Mouse (Mus musculus) brown adipose tissue, adult 24 weeks (tissue): ENCODE measurements around the gene Kmt2e. TPM values are rescaled to one million over a fixed set of nuclear protein-coding genes. Genes with fewer than 3 reads are reported as not detected.

ENCODE experiments used
- H3K27ac ChIP-seq: fragments of 200-500 bp; replicated peaks from 2 replicates; pipeline ENCODE4 v1.5.1; 2012; ENCODE audit warnings: low read depth, mild to moderate bottlenecking, low read length
- H3K4me1 ChIP-seq: fragments of 200-500 bp; 2 replicates; pipeline ENCODE4 v1.6.1; 2012; ENCODE audit warnings: low read length, mixed read lengths; ENCODE audit not compliant: control insufficient read depth, insufficient read depth, insufficient read length
- H3K4me3 ChIP-seq: fragments of 200-500 bp; 2 replicates; pipeline ENCODE4 v1.5.1; 2012; ENCODE audit warnings: low read depth, mild to moderate bottlenecking, low read length, moderate library complexity; ENCODE audit not compliant: insufficient read depth
- polyA plus RNA-seq: library from polyadenylated mRNA; stranded (reverse); fragments of >200 nt; gene quantifications from 2 replicates; pipeline ENCODE4 v1.2.4, GENCODE M21; 2012; ENCODE audit not compliant: missing spikeins, insufficient read depth, insufficient read length

Gene Kmt2e
- polyA plus RNA-seq, 1 experiment = 35.5 TPM

GRCm38 (mm10) chr5:23496933-23497332, 62.7 kb downstream of the Kmt2e start:
- Histone ChIP-seq H3K27ac (no peak overlapping the region), H3K4me3 (no peak overlapping the region), H3K4me1 (no peaks in the 10 kb centered on the region)

- Histone ChIP-seq H3K4me1 (no peaks in the 10 kb centered on the region), H3K4me3 (no peak overlapping the region), H3K27ac (0 out of 2 replicates have a peak overlapping the region, but pooled peaks have one; percentile 1)
Observed at GRCm38 (mm10) chr5:23497920-23498319, 63.7 kb downstream of the Kmt2e start.

GRCm38 (mm10) chr5:23499257-23499656, 65.0 kb downstream of the Kmt2e start:
- no peak overlapping the region for H3K4me3 ChIP-seq
- H3K27ac ChIP-seq = no peak overlapping the region
- H3K4me1 ChIP-seq = no peaks in the 10 kb centered on the region

GRCm38 (mm10) chr5:23500715-23501114, 66.5 kb downstream of the Kmt2e start:
- H3K4me3 ChIP-seq = no peak overlapping the region
- H3K27ac ChIP-seq = no peak overlapping the region
- H3K4me1 ChIP-seq = no peaks in the 10 kb centered on the region

- H3K4me3 ChIP-seq = no peak overlapping the region
- H3K27ac ChIP-seq = no peak overlapping the region
- H3K4me1 ChIP-seq = no peaks in the 10 kb centered on the region
Observed at GRCm38 (mm10) chr5:23501582-23502316, 67.5 kb downstream of the Kmt2e start.

GRCm38 (mm10) chr5:23502317-23502937, 68.2 kb downstream of the Kmt2e start:
- no peak overlapping the region for H3K4me3 ChIP-seq
- H3K27ac ChIP-seq = no peak overlapping the region
- H3K4me1 ChIP-seq = no peaks in the 10 kb centered on the region

GRCm38 (mm10) chr5:23505578-23505977, 71.3 kb downstream of the Kmt2e start:
- Histone ChIP-seq H3K4me1 (no peaks in the 10 kb centered on the region), H3K4me3 (no peak overlapping the region), H3K27ac (no peak overlapping the region)

- Histone ChIP-seq H3K27ac (no peak overlapping the region), H3K4me3 (no peak overlapping the region), H3K4me1 (no peaks in the 10 kb centered on the region)
Observed at GRCm38 (mm10) chr5:23507210-23507609, 73.0 kb downstream of the Kmt2e start.

- Histone ChIP-seq H3K4me1 (no peaks in the 10 kb centered on the region), H3K4me3 (no peak overlapping the region), H3K27ac (no peak overlapping the region)
Observed at GRCm38 (mm10) chr5:23508630-23509029, 74.4 kb downstream of the Kmt2e start.

- Histone ChIP-seq H3K4me1 (no peaks in the 10 kb centered on the region), H3K4me3 (no peak overlapping the region), H3K27ac (no peak overlapping the region)
Observed at GRCm38 (mm10) chr5:23511456-23511855, 77.2 kb downstream of the Kmt2e start.

GRCm38 (mm10) chr5:23512556-23512955, 78.3 kb downstream of the Kmt2e start:
- Histone ChIP-seq H3K27ac (no peak overlapping the region), H3K4me1 (no peaks in the 10 kb centered on the region), H3K4me3 (no peak overlapping the region)

GRCm38 (mm10) chr5:23513468-23513867, 79.2 kb downstream of the Kmt2e start:
- H3K27ac ChIP-seq = no peak overlapping the region
- no peaks in the 10 kb centered on the region for H3K4me1 ChIP-seq
- H3K4me3 ChIP-seq = no peak overlapping the region

- H3K4me3 ChIP-seq = no peak overlapping the region
- H3K4me1 ChIP-seq = no peaks in the 10 kb centered on the region
- no peak overlapping the region for H3K27ac ChIP-seq
Observed at GRCm38 (mm10) chr5:23515038-23515437, 80.8 kb downstream of the Kmt2e start.

- no peak overlapping the region for H3K27ac ChIP-seq
- H3K4me1 ChIP-seq = no peaks in the 10 kb centered on the region
- no peak overlapping the region for H3K4me3 ChIP-seq
Observed at GRCm38 (mm10) chr5:23516962-23517361, 82.7 kb downstream of the Kmt2e start.

- no peaks in the 10 kb centered on the region for H3K4me1 ChIP-seq
- H3K27ac ChIP-seq = no peak overlapping the region
- no peak overlapping the region for H3K4me3 ChIP-seq
Observed at GRCm38 (mm10) chr5:23517839-23518238, 83.6 kb downstream of the Kmt2e start.

- Histone ChIP-seq H3K27ac (no peak overlapping the region), H3K4me3 (no peak overlapping the region), H3K4me1 (no peaks in the 10 kb centered on the region)
Observed at GRCm38 (mm10) chr5:23518673-23519072, 84.4 kb downstream of the Kmt2e start.
